Mouse (Mus musculus): ENCODE measurements around the gene Gm44965. TPM values are rescaled to one million over a fixed set of nuclear protein-coding genes. Genes with fewer than 3 reads are reported as not detected.
"Not testable (repeated sequence)": the region's sequence is repeated elsewhere in the genome, so short reads cannot be mapped to it uniquely, and the experiment has no call there.

The Gm44965 gene
- polyA plus RNA-seq, 1 experiment from 2014 or later, result not detected

DNA sequence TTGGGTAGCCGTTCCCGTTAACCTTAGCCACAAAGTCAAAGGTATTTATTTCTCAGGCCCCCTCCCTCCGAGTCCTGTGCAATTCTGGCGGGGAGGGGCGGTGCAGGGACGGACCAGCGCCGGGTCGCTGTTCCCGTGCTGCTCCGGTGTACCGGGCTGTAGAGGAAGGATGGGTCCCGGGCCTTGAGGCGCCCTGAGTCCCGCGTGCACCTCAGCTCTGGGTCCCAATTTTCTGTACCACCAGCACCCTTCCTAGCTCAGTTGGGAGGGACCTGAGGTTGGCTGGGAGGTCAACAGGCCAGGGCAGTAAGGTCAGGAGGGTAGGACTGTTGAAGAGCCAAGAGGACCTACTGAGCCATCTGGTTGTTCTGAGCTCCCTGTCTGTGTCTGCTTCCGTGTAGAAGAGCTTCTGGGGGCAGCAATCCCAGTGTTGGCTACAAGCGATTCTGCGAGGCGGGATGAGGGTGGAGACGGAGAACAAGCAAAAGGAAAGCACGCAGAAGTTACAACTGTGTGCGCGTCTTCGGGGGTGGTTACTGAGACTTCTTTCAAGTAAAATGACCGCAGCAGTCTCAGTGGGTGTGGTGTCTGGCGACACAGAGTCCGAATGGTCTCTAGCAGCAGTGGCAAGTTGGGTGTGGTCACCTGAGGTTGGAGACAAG, 8.5 kb downstream of the Gm44965 start:
- H3K9ac ChIP-seq (ENCODE audit: low read length), result peak overlapping the region; percentile 84
- ATAC-seq (ENCODE audit: insufficient number of reproducible peaks, low FRiP score, low TSS enrichment, low read depth) (peak; percentile 74), DNase-seq (ENCODE audit: low spot score) (peak; percentile 52)
- peaks cover 17% of the 10 kb centered on the region for H3K36me3 ChIP-seq (ENCODE audit: control insufficient read depth, insufficient read depth, low read length)
- H3K9me3 ChIP-seq (ENCODE audit: control insufficient read depth, low read length), result peaks cover 8% of the 10 kb centered on the region
- no peaks in the 10 kb centered on the region for H3K27me3 ChIP-seq (ENCODE audit: control insufficient read depth, insufficient read depth, low read length)
- peak overlapping the region; percentile 72 for H3K4me3 ChIP-seq (ENCODE audit: low read depth, low read length)
- 1% methylated on average over 28 of the region's 28 CpGs for WGBS
- H3K4me1 ChIP-seq (ENCODE audit: control insufficient read depth, insufficient read depth, low read length), result peaks cover 7% of the 10 kb centered on the region; the same call in 1 of the 2 replicates
- peak overlapping the region; percentile 82 for H3K4me2 ChIP-seq (ENCODE audit: low read depth, severe bottlenecking)
- peak overlapping the region; percentile 83 for H3K27ac ChIP-seq (replicated peaks; ENCODE audit: low read depth, low read length)

DNA sequence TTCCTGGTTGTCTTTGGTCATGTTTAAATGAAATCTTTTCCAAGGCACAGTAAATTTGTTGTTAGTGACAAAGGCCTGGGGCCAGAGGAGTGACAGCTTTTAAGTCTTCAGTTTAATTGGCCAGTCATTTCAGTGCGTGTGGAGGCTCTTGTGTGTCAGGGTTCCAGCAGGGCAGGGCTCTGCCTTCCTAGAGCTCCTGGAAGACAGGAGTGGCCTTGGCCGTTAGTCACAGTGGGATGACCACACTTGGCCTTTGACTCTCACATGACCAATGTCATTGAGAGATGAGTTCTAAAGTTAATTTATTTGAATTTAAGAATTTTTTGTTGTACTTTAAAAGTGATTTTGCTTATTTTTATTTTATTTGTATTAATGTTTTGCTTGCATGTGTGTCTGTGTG, 14.4 kb downstream of the Gm44965 start:
- DNase-seq (ENCODE audit: low spot score), result no peak
- WGBS, result 58% methylated on average over 2 of the region's 2 CpGs
- no peak overlapping the region for H3K27ac ChIP-seq (replicated peaks; ENCODE audit: low read depth, low read length)
- ATAC-seq (ENCODE audit: insufficient number of reproducible peaks, low FRiP score, low TSS enrichment, low read depth), result no peak
- no peaks in the 10 kb centered on the region for H3K9me3 ChIP-seq (ENCODE audit: control insufficient read depth, low read length)
- H3K9ac ChIP-seq (ENCODE audit: low read length), result no peak overlapping the region
- H3K4me2 ChIP-seq (ENCODE audit: low read depth, severe bottlenecking), result no peak overlapping the region
- 0 out of 2 replicates have a peak, but pooled peaks cover 2% of the 10 kb centered on the region for H3K36me3 ChIP-seq (ENCODE audit: control insufficient read depth, insufficient read depth, low read length)
- H3K27me3 ChIP-seq (ENCODE audit: control insufficient read depth, insufficient read depth, low read length), result no peaks in the 10 kb centered on the region
- H3K4me3 ChIP-seq (ENCODE audit: low read depth, low read length), result no peak overlapping the region
- H3K4me1 ChIP-seq (ENCODE audit: control insufficient read depth, insufficient read depth, low read length), result no peaks in the 10 kb centered on the region

DNA sequence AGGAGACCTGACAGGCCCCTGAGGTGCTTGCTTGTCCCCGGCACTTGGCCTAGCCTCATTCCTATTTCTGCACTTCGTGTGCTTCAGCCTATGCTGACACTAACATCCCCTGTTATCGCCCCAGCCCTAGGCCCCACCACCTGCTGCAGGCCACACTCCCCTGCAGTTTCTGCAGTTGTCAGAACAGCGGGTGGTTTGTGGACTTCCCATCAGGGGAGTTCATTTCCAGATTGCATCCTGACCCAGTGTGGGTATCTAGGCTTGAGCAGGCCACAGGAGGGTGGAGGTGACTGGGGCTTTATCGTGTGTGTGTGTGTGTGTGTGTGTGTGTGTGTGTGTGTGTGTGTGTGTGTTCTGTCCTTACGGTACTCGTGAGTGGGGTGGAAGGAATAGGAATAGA, 15.8 kb downstream of the Gm44965 start:
- Histone ChIP-seq H3K4me3 (ENCODE audit: low read depth, low read length) (no peak overlapping the region), H3K4me2 (ENCODE audit: low read depth, severe bottlenecking) (no peak overlapping the region), H3K27ac (replicated peaks; ENCODE audit: low read depth, low read length) (no peak overlapping the region), H3K9ac (ENCODE audit: low read length) (no peak overlapping the region), H3K9me3 (ENCODE audit: control insufficient read depth, low read length) (no peaks in the 10 kb centered on the region), H3K27me3 (ENCODE audit: control insufficient read depth, insufficient read depth, low read length) (no peaks in the 10 kb centered on the region), H3K4me1 (ENCODE audit: control insufficient read depth, insufficient read depth, low read length) (no peaks in the 10 kb centered on the region), H3K36me3 (ENCODE audit: control insufficient read depth, insufficient read depth, low read length) (0 out of 2 replicates have a peak, but pooled peaks cover 2% of the 10 kb centered on the region)
- no peak for DNase-seq (ENCODE audit: low spot score)
- no peak for ATAC-seq (ENCODE audit: insufficient number of reproducible peaks, low FRiP score, low TSS enrichment, low read depth)
- WGBS, result 71% methylated on average over 7 of the region's 7 CpGs

DNA sequence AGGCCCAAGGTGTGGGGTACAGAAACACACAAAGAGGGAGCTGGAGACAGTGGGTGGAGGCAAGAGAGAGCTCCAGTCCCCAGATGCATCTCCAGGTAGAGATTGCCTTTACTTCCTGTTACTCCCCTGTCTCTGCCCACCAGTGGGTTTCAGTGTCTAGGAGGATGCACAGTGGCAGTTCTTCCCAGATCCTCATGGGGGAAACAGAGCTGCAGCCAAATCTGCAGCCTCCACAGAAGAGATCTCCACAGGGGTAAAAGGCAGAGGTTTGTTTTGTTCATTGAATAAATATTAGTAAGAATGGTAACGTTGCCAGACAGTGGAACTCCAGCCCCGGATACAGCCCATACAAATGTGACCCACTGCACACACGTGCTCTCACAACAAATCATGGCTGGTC, 16.9 kb downstream of the Gm44965 start:
- Histone ChIP-seq H3K9ac (ENCODE audit: low read length) (no peak overlapping the region), H3K36me3 (ENCODE audit: control insufficient read depth, insufficient read depth, low read length) (0 out of 2 replicates have a peak, but pooled peaks cover 2% of the 10 kb centered on the region), H3K4me3 (ENCODE audit: low read depth, low read length) (no peak overlapping the region), H3K4me1 (ENCODE audit: control insufficient read depth, insufficient read depth, low read length) (no peaks in the 10 kb centered on the region), H3K27me3 (ENCODE audit: control insufficient read depth, insufficient read depth, low read length) (no peaks in the 10 kb centered on the region), H3K4me2 (ENCODE audit: low read depth, severe bottlenecking) (no peak overlapping the region), H3K27ac (replicated peaks; ENCODE audit: low read depth, low read length) (no peak overlapping the region), H3K9me3 (ENCODE audit: control insufficient read depth, low read length) (no peaks in the 10 kb centered on the region)
- WGBS, result 89% methylated on average over 3 of the region's 3 CpGs
- ATAC-seq (ENCODE audit: insufficient number of reproducible peaks, low FRiP score, low TSS enrichment, low read depth) (no peak), DNase-seq (ENCODE audit: low spot score) (no peak)

DNA sequence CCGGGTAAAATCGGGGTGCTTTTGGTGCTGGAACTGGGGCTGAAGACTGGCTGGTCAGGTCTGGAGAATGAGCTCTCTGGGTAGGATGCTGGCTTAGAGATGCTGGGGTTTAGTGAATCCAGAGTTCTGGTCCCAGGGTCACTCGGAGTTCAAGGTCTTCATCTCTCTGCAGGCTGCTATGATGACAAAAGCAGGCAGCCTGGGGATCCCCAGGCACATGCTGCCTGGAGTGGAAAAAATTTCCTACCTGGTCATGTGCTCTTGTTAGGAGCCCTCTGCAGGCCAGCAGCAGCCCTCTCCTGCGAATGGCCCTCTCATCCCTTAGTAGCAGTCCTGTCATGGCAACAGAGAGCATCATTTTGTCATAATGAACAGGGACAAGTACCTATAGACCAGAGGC, 19.7 kb downstream of the Gm44965 start:
- no peak for ATAC-seq (ENCODE audit: insufficient number of reproducible peaks, low FRiP score, low TSS enrichment, low read depth)
- no peak overlapping the region for H3K4me2 ChIP-seq (ENCODE audit: low read depth, severe bottlenecking)
- no peak overlapping the region for H3K9ac ChIP-seq (ENCODE audit: low read length)
- no peaks in the 10 kb centered on the region for H3K4me1 ChIP-seq (ENCODE audit: control insufficient read depth, insufficient read depth, low read length)
- no peaks in the 10 kb centered on the region for H3K27me3 ChIP-seq (ENCODE audit: control insufficient read depth, insufficient read depth, low read length)
- H3K27ac ChIP-seq (replicated peaks; ENCODE audit: low read depth, low read length), result no peak overlapping the region
- 88% methylated on average over 4 of the region's 4 CpGs for WGBS
- H3K36me3 ChIP-seq (ENCODE audit: control insufficient read depth, insufficient read depth, low read length), result 0 out of 2 replicates have a peak, but pooled peaks cover 2% of the 10 kb centered on the region
- no peak overlapping the region for H3K4me3 ChIP-seq (ENCODE audit: low read depth, low read length)
- no peaks in the 10 kb centered on the region for H3K9me3 ChIP-seq (ENCODE audit: control insufficient read depth, low read length)
- DNase-seq (ENCODE audit: low spot score), result no peak

DNA sequence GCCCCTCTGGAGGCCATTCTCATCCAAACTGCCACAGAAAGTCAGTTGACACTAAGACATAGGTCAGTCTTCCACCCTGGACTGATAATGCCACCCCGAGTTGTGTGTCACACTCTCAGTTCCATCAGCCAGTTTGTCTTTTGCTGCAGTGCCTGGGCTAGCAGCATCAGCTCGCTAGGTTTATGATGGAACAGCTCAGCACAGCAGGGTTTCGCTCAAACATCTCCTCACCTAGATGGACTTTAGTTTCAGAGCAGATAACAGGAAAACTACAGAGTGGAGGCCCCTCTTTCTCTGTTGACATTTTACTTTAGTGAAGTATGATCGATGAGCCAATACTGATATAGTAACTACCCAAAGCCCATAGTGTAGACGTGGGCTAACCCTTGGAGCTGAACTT, 21.0 kb downstream of the Gm44965 start:
- H3K36me3 ChIP-seq (ENCODE audit: control insufficient read depth, insufficient read depth, low read length), result peaks cover 6% of the 10 kb centered on the region; the same call in 1 of the 2 replicates
- H3K27me3 ChIP-seq (ENCODE audit: control insufficient read depth, insufficient read depth, low read length), result no peaks in the 10 kb centered on the region
- H3K4me1 ChIP-seq (ENCODE audit: control insufficient read depth, insufficient read depth, low read length), result no peaks in the 10 kb centered on the region
- H3K4me3 ChIP-seq (ENCODE audit: low read depth, low read length), result no peak overlapping the region
- ATAC-seq (ENCODE audit: insufficient number of reproducible peaks, low FRiP score, low TSS enrichment, low read depth) (no peak), DNase-seq (ENCODE audit: low spot score) (no peak)
- H3K9me3 ChIP-seq (ENCODE audit: control insufficient read depth, low read length), result no peaks in the 10 kb centered on the region
- H3K4me2 ChIP-seq (ENCODE audit: low read depth, severe bottlenecking), result no peak overlapping the region
- H3K27ac ChIP-seq (replicated peaks; ENCODE audit: low read depth, low read length), result no peak overlapping the region
- no peak overlapping the region for H3K9ac ChIP-seq (ENCODE audit: low read length)
- 91% methylated on average over 5 of the region's 5 CpGs for WGBS

DNA sequence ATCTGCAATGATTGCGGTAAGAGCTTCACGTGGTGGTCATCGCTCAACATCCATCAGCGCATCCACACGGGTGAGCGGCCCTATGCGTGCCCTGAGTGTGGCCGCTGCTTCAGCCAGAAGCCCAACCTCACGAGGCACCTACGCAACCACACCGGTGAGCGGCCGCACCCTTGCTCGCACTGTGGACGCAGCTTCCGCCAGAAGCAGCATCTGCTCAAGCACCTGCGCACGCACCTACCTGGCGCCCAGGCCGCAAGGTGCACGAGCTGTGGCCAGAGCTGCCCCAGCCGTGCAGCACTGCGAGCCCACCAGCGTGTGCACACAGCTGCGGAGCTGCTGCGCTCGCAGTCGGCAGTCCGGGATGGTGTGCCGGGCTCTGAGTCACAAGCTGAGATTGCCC, 26.3 kb downstream of the Gm44965 start:
- no peak for ATAC-seq (ENCODE audit: insufficient number of reproducible peaks, low FRiP score, low TSS enrichment, low read depth)

DNA sequence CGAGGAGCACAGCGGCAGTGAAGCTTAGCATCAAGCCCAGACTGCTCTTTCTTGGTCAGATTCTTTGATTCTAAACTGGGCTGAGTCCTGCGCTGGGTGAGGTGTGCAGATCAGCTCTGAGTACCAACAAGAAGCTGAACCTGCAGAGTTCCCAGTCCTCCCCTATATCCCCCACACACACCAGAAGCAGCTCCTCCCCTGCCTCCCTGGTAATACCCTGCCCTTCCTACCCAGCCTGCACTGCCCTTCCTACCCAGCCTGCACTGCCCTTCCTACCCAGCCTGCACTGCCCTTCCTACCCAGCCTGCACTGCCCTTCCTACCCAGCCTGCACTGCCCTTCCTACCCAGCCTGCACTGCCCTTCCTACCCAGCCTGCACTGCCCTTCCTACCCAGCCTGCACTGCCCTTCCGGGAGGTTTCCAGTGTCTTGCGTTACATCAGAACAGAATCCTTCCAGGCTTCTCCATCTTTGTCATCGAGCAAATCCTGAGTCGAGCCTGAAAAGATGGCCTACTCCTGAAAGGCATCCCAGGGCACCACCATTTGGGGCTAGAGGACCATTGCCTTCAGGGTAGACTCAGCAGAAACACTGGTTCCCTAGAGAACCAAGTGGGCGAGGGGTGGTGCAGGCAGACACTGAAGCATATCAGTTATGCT, 28.6 kb downstream of the Gm44965 start:
- H3K4me3 ChIP-seq (ENCODE audit: low read depth, low read length); H3K9ac ChIP-seq (ENCODE audit: low read length); H3K4me2 ChIP-seq (ENCODE audit: low read depth, severe bottlenecking); H3K27ac ChIP-seq (replicated peaks; ENCODE audit: low read depth, low read length); DNase-seq (ENCODE audit: low spot score); H3K9me3 ChIP-seq (ENCODE audit: control insufficient read depth, low read length); ATAC-seq (ENCODE audit: insufficient number of reproducible peaks, low FRiP score, low TSS enrichment, low read depth); H3K4me1 ChIP-seq (ENCODE audit: control insufficient read depth, insufficient read depth, low read length); H3K27me3 ChIP-seq (ENCODE audit: control insufficient read depth, insufficient read depth, low read length): not testable (repeated sequence)
- peaks cover 12% of the 10 kb centered on the region for H3K36me3 ChIP-seq (ENCODE audit: control insufficient read depth, insufficient read depth, low read length)
- 87% methylated on average over 8 of the region's 8 CpGs for WGBS

More for the DNA sequence above, 26.3 kb downstream of the Gm44965 start:
- WGBS, result 90% methylated on average over 30 of the region's 30 CpGs
- Histone ChIP-seq H3K9me3 (ENCODE audit: control insufficient read depth, low read length) (no peaks in the 10 kb centered on the region), H3K27ac (replicated peaks; ENCODE audit: low read depth, low read length) (no peak overlapping the region), H3K36me3 (ENCODE audit: control insufficient read depth, insufficient read depth, low read length) (peaks cover 12% of the 10 kb centered on the region), H3K4me2 (ENCODE audit: low read depth, severe bottlenecking) (no peak overlapping the region), H3K4me3 (ENCODE audit: low read depth, low read length) (no peak overlapping the region), H3K9ac (ENCODE audit: low read length) (0 out of 2 replicates have a peak overlapping the region, but pooled peaks have one; percentile 12), H3K27me3 (ENCODE audit: control insufficient read depth, insufficient read depth, low read length) (no peaks in the 10 kb centered on the region), H3K4me1 (ENCODE audit: control insufficient read depth, insufficient read depth, low read length) (no peaks in the 10 kb centered on the region)
- DNase-seq (ENCODE audit: low spot score), result no peak
